Mouse (Mus musculus) induced T-regulatory cell, adult 2 months (primary cell): ENCODE measurements around the gene Nrip3.

Experiments used
- DNase-seq: peaks from one replicate; pipeline ENCODE4 v3.0.0-alpha.2; 2012; ENCODE audit warnings: low read depth

The Nrip3 gene

GRCm38 (mm10) chr7:109781470-109782203, at the start of gene Nrip3:
TSS of gene Nrip3 (minus strand) at chr7:109782025.
- peak; percentile 78 for DNase-seq

GRCm38 (mm10) chr7:109831376-109831775, 49.6 kb upstream of the Nrip3 start:
- no peak for DNase-seq

- DNase-seq: no peak
Observed at GRCm38 (mm10) chr7:109826911-109827310, 45.1 kb upstream of the Nrip3 start.

GRCm38 (mm10) chr7:109825293-109825692, 43.5 kb upstream of the Nrip3 start:
- no peak for DNase-seq

GRCm38 (mm10) chr7:109818600-109818999, 36.8 kb upstream of the Nrip3 start:
- DNase-seq: no peak

- no peak for DNase-seq
Observed at GRCm38 (mm10) chr7:109817954-109818353, 36.1 kb upstream of the Nrip3 start.

- no peak for DNase-seq
Observed at GRCm38 (mm10) chr7:109813330-109814140, 31.7 kb upstream of the Nrip3 start.

GRCm38 (mm10) chr7:109807616-109808485, 26.0 kb upstream of the Nrip3 start:
- peak; percentile 13 for DNase-seq

GRCm38 (mm10) chr7:109804843-109805242, 23.0 kb upstream of the Nrip3 start:
- DNase-seq: peak; percentile 47

- no peak for DNase-seq
Observed at GRCm38 (mm10) chr7:109804355-109804754, 22.5 kb upstream of the Nrip3 start.

- no peak for DNase-seq
Observed at GRCm38 (mm10) chr7:109803516-109803915, 21.7 kb upstream of the Nrip3 start.

GRCm38 (mm10) chr7:109800626-109801025, 18.8 kb upstream of the Nrip3 start:
- DNase-seq: no peak

- no peak for DNase-seq
Observed at GRCm38 (mm10) chr7:109799168-109799567, 17.3 kb upstream of the Nrip3 start.

GRCm38 (mm10) chr7:109795564-109795963, 13.7 kb upstream of the Nrip3 start:
- no peak for DNase-seq

GRCm38 (mm10) chr7:109794556-109794955, 12.7 kb upstream of the Nrip3 start:
- no peak for DNase-seq

GRCm38 (mm10) chr7:109792759-109793158, 10.9 kb upstream of the Nrip3 start:
- DNase-seq: peak; percentile 77

GRCm38 (mm10) chr7:109790818-109791217, 9.0 kb upstream of the Nrip3 start:
- no peak for DNase-seq

GRCm38 (mm10) chr7:109787860-109788259, 6.0 kb upstream of the Nrip3 start:
- DNase-seq: no peak

GRCm38 (mm10) chr7:109783281-109783680, 1.5 kb upstream of the Nrip3 start:
- no peak for DNase-seq

GRCm38 (mm10) chr7:109781087-109781469, 747 bp downstream of the Nrip3 start:
- DNase-seq: no peak

- no peak for DNase-seq
Observed at GRCm38 (mm10) chr7:109772251-109772650, 9.6 kb downstream of the Nrip3 start.

GRCm38 (mm10) chr7:109768699-109769383, 13.0 kb downstream of the Nrip3 start:
- no peak for DNase-seq
